Mouse (Mus musculus) heart, embryonic 13.5 days (tissue): ENCODE measurements around the gene Oscar. TPM values are rescaled to one million over a fixed set of nuclear protein-coding genes. Genes with fewer than 3 reads are reported as not detected.

Experiments
- microRNA-seq: library from miRNA; unstranded; fragments of <30 nt; microRNA quantifications from one replicate; pipeline ENCODE4, GENCODE M21; 2016
- polyA plus RNA-seq: library from polyadenylated mRNA; unstranded; fragments of >200 nt; fragmentation: Nextera tagmentation; extraction: Ambion mirVana; gene quantifications from 2 replicates; pipeline ENCODE4 v1.2.1, GENCODE M21; 2015

The Oscar gene
- polyA plus RNA-seq, 1 experiment from 2014 or later: not detected

Small RNA genes lying within 50 kb of the gene (microRNA-seq; reads per million reads assigned to microRNA genes)
- gene Gm25100 (not detected), gene Mir3572 (3.7 reads per million, percentile 15 among the genes with 10 or more reads in this experiment)

Other genes starting within 250 kb of the Oscar start
- 0.71 and 0.86 TPM in 2 replicates for gene Cacng8, start 225.5 kb downstream of the Oscar start, polyA plus RNA-seq
- 16.8 and 18.3 TPM in 2 replicates for gene Cacng6, start 192.0 kb downstream of the Oscar start, polyA plus RNA-seq
- gene Tarm1, start 113.5 kb downstream of the Oscar start, polyA plus RNA-seq: not detected in 2 replicates
- gene Ndufa3, start 1.2 kb upstream of the Oscar start, polyA plus RNA-seq: 703 and 780 TPM in 2 replicates
- 13.5 and 15.1 TPM in 2 replicates for gene Tfpt, start 13.8 kb upstream of the Oscar start, polyA plus RNA-seq
- gene Prpf31, start 13.8 kb upstream of the Oscar start, polyA plus RNA-seq: 60.9 and 69.9 TPM in 2 replicates
- gene Cnot3, start 29.1 kb upstream of the Oscar start, polyA plus RNA-seq: 31.1 and 33.3 TPM in 2 replicates
- gene Leng1, start 49.7 kb upstream of the Oscar start, polyA plus RNA-seq: 17.0 and 18.3 TPM in 2 replicates
- 4.0 and 4.6 TPM in 2 replicates for gene Tmc4, start 61.4 kb upstream of the Oscar start, polyA plus RNA-seq
- 194 and 226 TPM in 2 replicates for gene Tsen34, start 76.7 kb upstream of the Oscar start, polyA plus RNA-seq
- gene Mboat7, start 77.4 kb upstream of the Oscar start, polyA plus RNA-seq: 35.5 and 40.7 TPM in 2 replicates
- 844 and 931 TPM in 2 replicates for gene Rps9, start 87.8 kb upstream of the Oscar start, polyA plus RNA-seq
- gene Pirb, start 104.2 kb upstream of the Oscar start, polyA plus RNA-seq: 0.27 and 0.32 TPM in 2 replicates
- gene Gm15448, start 209.5 kb upstream of the Oscar start, polyA plus RNA-seq: not detected in 2 replicates
- gene Pira2, start 228.9 kb upstream of the Oscar start, polyA plus RNA-seq: 0.10 TPM in 1 of 2 replicates, not detected in the other